Mouse (Mus musculus) hindbrain, embryonic 10.5 days (tissue): ENCODE data around the gene Lrrc17. TPM values are rescaled to one million over a fixed set of nuclear protein-coding genes. Genes with fewer than 3 reads are reported as not detected.
"Not testable (repeated sequence)": the region's sequence is repeated elsewhere in the genome, so short reads cannot be mapped to it uniquely, and the experiment has no call there.

Experiments used
- DNase-seq: peaks from one replicate; pipeline ENCODE4 v3.0.0-alpha.2; 2017; ENCODE audit warnings: low spot score
- H3K27ac ChIP-seq: fragments of 300-500 bp; sonication (generic); 2 replicates; pipeline ENCODE4 v1.5.1; 2016; ENCODE audit warnings: mild to moderate bottlenecking, moderate library complexity
- H3K27me3 ChIP-seq: fragments of 300-500 bp; sonication (generic); 2 replicates; pipeline ENCODE4 v1.6.1; 2016; ENCODE audit warnings: mild to moderate bottlenecking; ENCODE audit not compliant: poor library complexity, insufficient read depth, severe bottlenecking
- H3K36me3 ChIP-seq: fragments of 300-500 bp; sonication (generic); 2 replicates; pipeline ENCODE4 v1.6.1; 2016; ENCODE audit warnings: mild to moderate bottlenecking, moderate library complexity
- H3K4me1 ChIP-seq: fragments of 300-500 bp; sonication (generic); replicated peaks from 2 replicates; pipeline ENCODE4 v1.6.1; 2016; ENCODE audit warnings: mild to moderate bottlenecking
- H3K4me3 ChIP-seq: fragments of 300-500 bp; sonication (generic); 2 replicates; pipeline ENCODE4 v1.5.1; 2016; ENCODE audit warnings: mild to moderate bottlenecking, moderate library complexity
- H3K9me3 ChIP-seq: fragments of 300-500 bp; sonication (generic); 2 replicates; pipeline ENCODE4 v1.6.1; 2016; ENCODE audit warnings: mild to moderate bottlenecking, moderate library complexity
- WGBS: fragments of 180-500 bp; shearing (Covaris S2); methylation state at CpG from one replicate; pipeline ENCODE4 v1.1.7; 2016; 5-methylcytosine and 5-hydroxymethylcytosine counted together
- polyA plus RNA-seq: library from polyadenylated mRNA; unstranded; fragments of >200 nt; fragmentation: Nextera tagmentation; extraction: Ambion mirVana; gene quantifications from 2 replicates; pipeline ENCODE4 v1.2.1, GENCODE M21; 2016

Gene Lrrc17
- polyA plus RNA-seq, 1 experiment from 2014 or later = 12.8 TPM

- Histone ChIP-seq H3K27me3 (no peaks in the 10 kb centered on the region), H3K4me1 (no peaks in the 10 kb centered on the region), H3K36me3 (no peaks in the 10 kb centered on the region), H3K27ac (no peak overlapping the region), H3K4me3 (no peak overlapping the region), H3K9me3 (no peaks in the 10 kb centered on the region)
- no peak for DNase-seq
- WGBS = 78% methylated on average over 7 of the region's 7 CpGs
Observed at GRCm38 (mm10) chr5:21587683-21588082, 44.3 kb downstream of the Lrrc17 start.

GRCm38 (mm10) chr5:21588220-21588619, 44.9 kb downstream of the Lrrc17 start:
- no peak overlapping the region for H3K4me3 ChIP-seq
- no peak for DNase-seq
- no peaks in the 10 kb centered on the region for H3K36me3 ChIP-seq
- H3K9me3 ChIP-seq = no peaks in the 10 kb centered on the region
- no peaks in the 10 kb centered on the region for H3K4me1 ChIP-seq
- H3K27me3 ChIP-seq = no peaks in the 10 kb centered on the region
- 85% methylated on average over 13 of the region's 13 CpGs for WGBS
- H3K27ac ChIP-seq = no peak overlapping the region

GRCm38 (mm10) chr5:21592106-21592505, 48.7 kb downstream of the Lrrc17 start:
- Histone ChIP-seq H3K27ac (no peak overlapping the region), H3K4me3 (no peak overlapping the region), H3K9me3 (no peaks in the 10 kb centered on the region), H3K27me3 (no peaks in the 10 kb centered on the region), H3K4me1 (no peaks in the 10 kb centered on the region), H3K36me3 (no peaks in the 10 kb centered on the region)
- WGBS = 86% methylated on average over 2 of the region's 2 CpGs
- DNase-seq = no peak

GRCm38 (mm10) chr5:21593201-21593709, 49.9 kb downstream of the Lrrc17 start:
- Histone ChIP-seq H3K9me3 (no peaks in the 10 kb centered on the region), H3K27ac (no peak overlapping the region), H3K36me3 (no peaks in the 10 kb centered on the region), H3K4me1 (no peaks in the 10 kb centered on the region), H3K27me3 (no peaks in the 10 kb centered on the region), H3K4me3 (no peak overlapping the region)
- no peak for DNase-seq
- WGBS = 91% methylated on average over 9 of the region's 9 CpGs

- H3K27ac ChIP-seq, H3K4me1 ChIP-seq, H3K36me3 ChIP-seq, H3K9me3 ChIP-seq, H3K27me3 ChIP-seq, H3K4me3 ChIP-seq, DNase-seq: not testable (repeated sequence)
- WGBS = 74% methylated on average over 2 of the region's 2 CpGs
Observed at GRCm38 (mm10) chr5:21599536-21599935, 56.2 kb downstream of the Lrrc17 start.

GRCm38 (mm10) chr5:21599961-21600360, 56.6 kb downstream of the Lrrc17 start:
- no peaks in the 10 kb centered on the region for H3K9me3 ChIP-seq
- no peaks in the 10 kb centered on the region for H3K36me3 ChIP-seq
- no peak overlapping the region for H3K4me3 ChIP-seq
- WGBS = 90% methylated on average over 4 of the region's 4 CpGs
- no peak overlapping the region for H3K27ac ChIP-seq
- DNase-seq = no peak
- H3K27me3 ChIP-seq = no peaks in the 10 kb centered on the region
- H3K4me1 ChIP-seq = no peaks in the 10 kb centered on the region

GRCm38 (mm10) chr5:21605936-21606335, 62.6 kb downstream of the Lrrc17 start:
- Histone ChIP-seq H3K27ac (no peak overlapping the region), H3K4me1 (no peaks in the 10 kb centered on the region), H3K27me3 (no peaks in the 10 kb centered on the region), H3K4me3 (no peak overlapping the region), H3K36me3 (no peaks in the 10 kb centered on the region), H3K9me3 (no peaks in the 10 kb centered on the region)
- DNase-seq = no peak
- 81% methylated on average over 6 of the region's 6 CpGs for WGBS

- Histone ChIP-seq H3K4me1 (no peaks in the 10 kb centered on the region), H3K4me3 (no peak overlapping the region), H3K27me3 (no peaks in the 10 kb centered on the region), H3K36me3 (no peaks in the 10 kb centered on the region), H3K9me3 (no peaks in the 10 kb centered on the region), H3K27ac (no peak overlapping the region)
- no peak for DNase-seq
- WGBS = 74% methylated on average over 12 of the region's 12 CpGs
Observed at GRCm38 (mm10) chr5:21608311-21609304, 65.2 kb downstream of the Lrrc17 start.

GRCm38 (mm10) chr5:21610996-21611395, 67.6 kb downstream of the Lrrc17 start:
- Histone ChIP-seq H3K27me3 (no peaks in the 10 kb centered on the region), H3K4me3 (no peak overlapping the region), H3K4me1 (no peaks in the 10 kb centered on the region), H3K36me3 (no peaks in the 10 kb centered on the region), H3K27ac (no peak overlapping the region), H3K9me3 (no peaks in the 10 kb centered on the region)
- 79% methylated on average over 3 of the region's 3 CpGs for WGBS
- no peak for DNase-seq

- not testable (repeated sequence) for H3K4me3 ChIP-seq, H3K36me3 ChIP-seq, H3K4me1 ChIP-seq, H3K27me3 ChIP-seq, DNase-seq, H3K9me3 ChIP-seq, H3K27ac ChIP-seq
- 95% methylated on average over 11 of the region's 11 CpGs for WGBS
Observed at GRCm38 (mm10) chr5:21614299-21614698, 70.9 kb downstream of the Lrrc17 start.

- H3K4me3 ChIP-seq = no peak overlapping the region
- 74% methylated on average over 3 of the region's 3 CpGs for WGBS
- no peak overlapping the region for H3K27ac ChIP-seq
- no peaks in the 10 kb centered on the region for H3K27me3 ChIP-seq
- no peaks in the 10 kb centered on the region for H3K36me3 ChIP-seq
- DNase-seq = no peak
- H3K9me3 ChIP-seq = no peaks in the 10 kb centered on the region
- H3K4me1 ChIP-seq = no peaks in the 10 kb centered on the region
Observed at GRCm38 (mm10) chr5:21616450-21617009, 73.2 kb downstream of the Lrrc17 start.
